ENCODE assay signal across 27 mouse cellular contexts in the genomic region with DNA sequence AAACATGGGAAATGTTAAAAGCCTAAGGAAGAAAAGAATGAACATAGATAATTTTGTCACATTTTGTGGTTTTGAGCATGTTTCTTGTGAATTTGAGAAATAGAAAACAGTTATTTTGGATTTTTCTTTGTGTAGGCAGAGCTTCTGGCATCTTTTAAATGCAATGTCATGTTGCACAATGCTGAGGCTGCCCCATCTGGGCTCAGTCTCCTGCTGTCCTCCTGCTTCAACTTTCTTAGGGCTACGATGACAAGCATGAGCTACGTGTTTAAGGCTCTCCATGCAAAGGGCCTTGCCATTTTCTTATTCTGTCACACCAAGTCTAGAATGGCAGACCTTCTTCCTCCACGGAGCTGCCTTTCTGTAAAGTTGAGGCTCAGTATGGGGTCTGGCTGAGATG.
DNase-seq lines count a peak whose midpoint lies in the region; ATAC-seq and TF ChIP-seq lines count a peak whose summit lies in the region.
"Had no signal": no experiment of that assay in that cellular context is flagged by ENCODE, and none has a peak within 500 bp of the region (broad histone marks: within the 10 kb centered on the region; RNA-seq: fewer than 3 reads in every experiment).

No protein-coding gene starts in this region.

- peak overlapping the region; percentile 80 for H3K27ac ChIP-seq in layer of hippocampus, adult 2 months
- H3K27ac ChIP-seq: embryonic facial prominence, embryonic 12.5 days; embryonic facial prominence, embryonic 15.5 days; hindbrain, embryonic 12.5 days had no signal

- no peak for TF ChIP-seq CTCF in layer of hippocampus, adult 2 months (conservative IDR thresholded peaks at IDR 0.05)

- no peak for DNase-seq in frontal cortex, postnatal 36 days (ENCODE audit: low spot score in 2 of 2)
- peak; percentile 23 to 54 for DNase-seq in layer of hippocampus, adult 2 months (ENCODE audit: low spot score in 2 of 2)
- DNase-seq in layer of hippocampus, adult 9-10 months (ENCODE audit: low spot score), result no peak
- DNase-seq in brain, adult 2 months (ENCODE audit: low read depth, low spot score), result peak; percentile 48
- no peak for DNase-seq in right cerebral cortex, postnatal 4 days
- no peak for DNase-seq in natural killer cell, adult 2 months (ENCODE audit: low spot score in 2 of 2)
- DNase-seq: adrenal gland, postnatal 10 days; adrenal gland, postnatal 36 days; B cell, adult 2 months; cerebellum, adult 11 months; cerebellum, adult 2 months; cerebellum, adult 9-11 months; cerebellum, postnatal 25 days; forebrain, postnatal 0 days; gastrocnemius, postnatal 10 days; gastrocnemius, postnatal 36 days; heart, adult 11 months had no signal

- no peaks in the 10 kb centered on the region for H3K27me3 ChIP-seq in myocyte (ENCODE audit: control insufficient read depth, insufficient read depth, insufficient read length)
- H3K27me3 ChIP-seq: embryonic facial prominence, embryonic 12.5 days; embryonic facial prominence, embryonic 15.5 days; hindbrain, embryonic 12.5 days had no signal

- H3ac ChIP-seq in myocyte (ENCODE audit: control insufficient read depth, insufficient read length), result no peak overlapping the region

- H3K36me3 ChIP-seq in myocyte (ENCODE audit: control insufficient read depth, insufficient read depth), result peaks cover 12% of the 10 kb centered on the region
- H3K36me3 ChIP-seq: embryonic facial prominence, embryonic 12.5 days; embryonic facial prominence, embryonic 15.5 days; hindbrain, embryonic 12.5 days had no signal

- H3K4me3 ChIP-seq in layer of hippocampus, adult 2 months, result no peak overlapping the region
- no peak overlapping the region for H3K4me3 ChIP-seq in myocyte
- H3K4me3 ChIP-seq: embryonic facial prominence, embryonic 12.5 days; embryonic facial prominence, embryonic 15.5 days; hindbrain, embryonic 12.5 days had no signal

- TF ChIP-seq POLR2A in myocyte (IDR thresholded peaks at IDR 0.05; ENCODE audit: insufficient read length, low read depth), result no peak

- peaks cover 91% of the 10 kb centered on the region for H3K79me2 ChIP-seq in myocyte (ENCODE audit: control insufficient read depth, insufficient read depth)

- no peak overlapping the region for H3K4me2 ChIP-seq in myocyte (ENCODE audit: low read depth)
- H3K4me2 ChIP-seq: embryonic facial prominence, embryonic 12.5 days; embryonic facial prominence, embryonic 15.5 days; heart, embryonic 11.5 days; hindbrain, embryonic 12.5 days had no signal

- peak; percentile 48; the same call in 1 of the 2 replicates for ATAC-seq in frontal cortex, adult (ENCODE audit: low TSS enrichment)
- ATAC-seq: activated CD4-positive, CD25-positive, alpha-beta regulatory T cell, adult 4 months; CD4-positive, CD25-positive, alpha-beta regulatory T cell, adult 4 months; forebrain, embryonic 14.5 days; forebrain, postnatal 0 days; hindbrain, embryonic 16.5 days had no signal

TF ChIP-seq in myocyte, 11 proteins besides CTCF, POLR2A, EP300 and RAD21:
- TF ChIP-seq MAX (IDR thresholded peaks at IDR 0.05; ENCODE audit: low read depth), result no peak
- TF ChIP-seq CEBPB (IDR thresholded peaks at IDR 0.05; ENCODE audit: insufficient read depth, poor library complexity, severe bottlenecking), result peak; percentile 44; the same call in 1 of the 2 replicates

Comparison
In these comparisons a context has a peak if more than half of its experiments do, and no peak if none do; other contexts are left out.
1. DNase-seq: peak in layer of hippocampus, adult 2 months (2 of 2) and brain, adult 2 months (single experiment); none in frontal cortex, postnatal 36 days (0 of 2), layer of hippocampus, adult 9-10 months (single experiment), right cerebral cortex, postnatal 4 days (single experiment) and natural killer cell, adult 2 months (0 of 2).